Mouse (Mus musculus) adrenal gland, adult 2 months (tissue): ENCODE results near the gene Cckbr. TPM values are rescaled to one million over a fixed set of nuclear protein-coding genes. Genes with fewer than 3 reads are reported as not detected.

Source experiments
- DNase-seq: peaks from one replicate; pipeline ENCODE4 v3.0.0; 2021
- polyA plus RNA-seq: library from polyadenylated mRNA; depleted of rRNA; stranded (reverse); fragments of >200 nt; gene quantifications from 2 replicates; pipeline ENCODE4 v1.2.3, GENCODE M21; 2012; rRNA removed
- total RNA-seq, 2 experiments: library from RNA; stranded (reverse); gene quantifications; 2 replicates each; pipeline ENCODE4 v1.2.3; 2021

The Cckbr gene
- total and polyA plus RNA-seq, 3 experiments = 0.04 TPM; not detected in 2

GRCm38 (mm10) chr7:105497881-105498280, 72.3 kb downstream of the Cckbr start:
- no peak for DNase-seq

GRCm38 (mm10) chr7:105498854-105499492, 73.4 kb downstream of the Cckbr start:
- DNase-seq = peak; percentile 64

GRCm38 (mm10) chr7:105499676-105500075, 74.1 kb downstream of the Cckbr start:
- no peak for DNase-seq

DNA sequence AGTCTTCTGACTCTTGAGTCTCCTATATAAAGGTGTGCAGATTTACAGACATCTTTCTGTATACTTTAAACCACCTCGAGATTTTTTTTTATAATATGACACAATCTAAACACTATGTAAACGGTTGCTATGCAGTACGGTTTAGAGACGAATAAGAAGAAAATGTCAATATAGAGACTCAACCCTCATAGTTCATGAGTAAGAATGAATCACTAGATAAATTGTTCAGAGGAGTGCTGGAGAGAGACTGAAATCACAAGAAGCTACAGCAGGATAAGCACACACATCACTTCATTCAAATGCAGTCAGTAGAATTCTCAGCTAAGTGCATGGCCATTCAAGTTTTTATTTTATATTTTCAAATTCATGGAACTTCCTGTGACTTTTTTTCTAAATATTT, 76.5 kb downstream of the Cckbr start:
- no peak for DNase-seq

DNA sequence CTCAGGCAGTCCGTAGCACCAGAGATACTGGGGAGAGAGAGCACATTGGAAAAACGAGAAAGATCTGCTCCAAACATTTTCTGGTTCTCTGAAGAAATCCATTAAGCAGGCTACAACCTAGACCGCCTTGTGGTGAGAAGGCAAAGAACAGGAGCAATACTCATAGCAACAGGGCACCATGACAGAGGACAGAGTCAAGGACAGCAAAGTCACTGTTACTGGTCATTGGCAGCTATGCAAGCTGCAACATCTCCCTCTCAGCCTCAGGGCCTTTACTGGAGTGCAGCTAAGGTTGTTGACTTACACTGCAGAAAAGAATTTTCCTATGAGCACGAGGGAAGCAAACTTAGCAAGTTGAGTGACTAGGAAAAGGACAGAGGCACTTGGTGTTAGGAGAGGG, 81.7 kb downstream of the Cckbr start:
- peak; percentile 66 for DNase-seq

DNA sequence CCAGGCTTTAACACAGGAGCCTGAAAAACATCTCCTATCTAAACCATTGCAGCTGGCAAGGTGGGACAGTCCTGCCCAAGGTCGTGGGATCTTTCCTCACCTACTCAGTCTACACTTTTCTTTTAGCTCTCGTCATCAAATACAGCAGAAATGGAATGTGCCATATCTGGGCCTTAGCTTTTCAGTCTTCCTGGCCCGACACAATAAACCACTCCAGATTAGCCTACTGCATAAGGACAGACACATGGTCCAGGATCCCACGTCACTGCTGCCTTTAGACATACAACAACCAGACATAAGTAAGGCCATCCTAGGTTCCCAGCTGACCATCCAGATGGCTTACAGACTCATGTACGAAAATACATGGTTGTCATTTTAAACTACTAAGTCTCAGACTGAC, 84.6 kb downstream of the Cckbr start:
- no peak for DNase-seq

GRCm38 (mm10) chr7:105513845-105514291, 88.3 kb downstream of the Cckbr start:
- DNase-seq = no peak

DNA sequence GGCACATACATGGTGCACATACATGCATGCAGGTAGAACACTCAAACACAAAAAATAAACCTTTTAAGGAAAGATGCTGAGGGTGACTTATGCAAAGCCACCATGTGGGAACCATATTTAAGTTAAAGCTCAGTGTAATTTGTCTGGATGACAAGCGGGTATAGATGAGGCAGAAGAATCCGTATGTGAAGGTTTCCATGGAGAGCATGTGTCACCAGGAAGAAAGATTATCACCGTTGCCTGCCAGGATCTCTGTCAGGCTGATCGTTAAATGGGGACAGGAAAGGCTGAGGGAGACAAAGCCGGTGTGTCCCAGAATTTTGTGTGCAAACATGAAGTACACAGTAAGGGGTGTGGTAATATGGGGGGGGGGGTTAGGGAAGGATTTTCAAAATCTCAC, 89.0 kb downstream of the Cckbr start:
- no peak for DNase-seq

GRCm38 (mm10) chr7:105515178-105515577, 89.6 kb downstream of the Cckbr start:
- peak; percentile 54 for DNase-seq

DNA sequence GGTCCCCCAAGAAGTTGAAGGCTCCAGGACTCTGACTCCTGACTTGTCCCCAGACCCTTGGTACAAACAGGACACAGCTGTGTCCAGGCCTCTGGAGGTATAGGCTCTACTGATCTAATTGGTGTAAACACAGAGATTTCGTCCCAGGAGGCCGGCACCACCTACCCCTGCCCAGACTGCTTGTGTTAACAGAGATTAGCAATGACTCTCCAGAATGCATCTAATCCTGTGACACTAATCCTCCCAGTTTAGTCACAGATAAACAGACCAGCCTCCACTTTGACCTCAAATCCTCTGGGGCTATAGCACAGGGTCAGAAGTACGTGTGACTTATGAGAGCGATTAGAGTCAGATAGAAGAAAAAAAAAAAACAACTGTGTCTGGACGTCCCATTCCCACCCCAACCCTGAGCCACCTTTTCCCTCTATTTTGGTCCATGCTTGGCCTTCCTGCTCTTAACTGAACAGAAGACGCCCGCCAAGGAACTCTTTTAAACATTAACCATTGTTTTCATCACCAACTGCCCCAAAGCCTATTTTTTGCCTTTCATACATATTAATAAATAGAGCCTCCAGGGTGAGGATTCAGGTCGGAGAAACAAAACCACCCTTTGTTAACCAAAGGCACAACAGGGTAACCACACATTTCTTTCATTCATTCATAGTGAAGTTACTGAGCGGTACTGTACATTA, 91.3 kb downstream of the Cckbr start:
- DNase-seq = no peak

DNA sequence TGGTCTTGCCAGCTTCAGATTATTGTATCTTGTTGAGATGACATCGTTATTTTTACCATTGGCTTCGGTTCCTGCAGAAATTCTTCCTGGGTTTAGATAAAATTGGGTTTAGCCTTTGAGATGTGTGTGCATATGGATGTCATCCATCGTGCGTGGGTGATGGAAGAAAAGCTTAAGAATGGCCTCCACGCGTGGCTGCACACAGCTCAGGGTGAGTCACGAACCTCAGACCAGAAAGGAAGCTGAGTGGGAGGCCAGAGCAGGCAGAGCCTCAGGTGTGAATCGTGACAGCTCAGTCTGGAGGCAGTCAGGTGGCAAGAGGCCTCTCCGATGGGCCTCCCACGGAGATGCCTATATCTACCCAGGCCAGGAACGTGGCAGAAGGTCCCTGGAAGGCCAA, 93.8 kb downstream of the Cckbr start:
- DNase-seq = no peak

DNA sequence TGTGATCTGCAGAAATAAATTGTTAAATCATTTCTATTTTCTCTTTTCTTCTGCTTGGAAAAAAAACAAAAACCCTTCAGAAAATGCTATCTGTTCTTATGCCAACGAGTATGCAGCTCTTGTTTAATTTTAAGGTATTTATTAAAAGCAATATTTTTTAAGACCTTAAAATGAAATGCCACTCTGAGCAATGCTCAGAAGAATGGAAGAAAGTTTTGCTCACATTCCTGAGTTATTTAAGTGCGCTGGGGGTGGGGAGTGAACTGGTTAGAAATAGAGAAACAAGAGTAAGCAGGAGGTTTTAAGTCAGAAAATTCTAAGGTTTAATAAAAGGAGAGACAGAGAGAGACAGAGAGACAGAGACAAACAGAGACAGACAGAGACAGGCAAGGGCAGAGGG, 94.2 kb downstream of the Cckbr start:
- DNase-seq = no peak

- no peak for DNase-seq
Measured at GRCm38 (mm10) chr7:105520201-105520600, 94.7 kb downstream of the Cckbr start.

Other genes with a start within 250 kb of the Cckbr start
- not detected for gene Olfr685, start 239.7 kb upstream of the Cckbr start, total RNA-seq
- gene Olfr685, start 239.7 kb upstream of the Cckbr start, polyA plus RNA-seq = not detected in 2 replicates
- not detected for gene Olfr686, start 218.2 kb upstream of the Cckbr start, total RNA-seq
- not detected in 2 replicates for gene Olfr686, start 218.2 kb upstream of the Cckbr start, polyA plus RNA-seq
- gene Olfr688, start 137.6 kb upstream of the Cckbr start, total RNA-seq = not detected
- not detected in 2 replicates for gene Olfr688, start 137.6 kb upstream of the Cckbr start, polyA plus RNA-seq
- gene Olfr689, start 114.6 kb upstream of the Cckbr start, total RNA-seq = not detected
- not detected in 2 replicates for gene Olfr689, start 114.6 kb upstream of the Cckbr start, polyA plus RNA-seq
- not detected for gene Olfr690, start 91.6 kb upstream of the Cckbr start, total RNA-seq
- gene Olfr690, start 91.6 kb upstream of the Cckbr start, polyA plus RNA-seq = not detected in 2 replicates
- not detected for gene Olfr691, start 83.5 kb upstream of the Cckbr start, total RNA-seq
- gene Olfr691, start 83.5 kb upstream of the Cckbr start, polyA plus RNA-seq = not detected in 2 replicates
- not detected for gene Olfr692, start 57.5 kb upstream of the Cckbr start, total RNA-seq
- gene Olfr692, start 57.5 kb upstream of the Cckbr start, polyA plus RNA-seq = not detected in 2 replicates
- not detected for gene Gm5901, start 50.7 kb upstream of the Cckbr start, total RNA-seq
- not detected in 2 replicates for gene Gm5901, start 50.7 kb upstream of the Cckbr start, polyA plus RNA-seq
- gene Fam160a2, start 25.7 kb upstream of the Cckbr start, total RNA-seq = 10 to 100 TPM; 18.5 to 25.5 TPM
- 50.5 and 54.7 TPM in 2 replicates for gene Fam160a2, start 25.7 kb upstream of the Cckbr start, polyA plus RNA-seq
- gene Cnga4, start 21.2 kb upstream of the Cckbr start, total RNA-seq = not detected
- 0.13 and 0.26 TPM in 2 replicates for gene Cnga4, start 21.2 kb upstream of the Cckbr start, polyA plus RNA-seq
- 10 to 100 TPM; 71.0 to 90.9 TPM for gene Cavin3, start 56.6 kb downstream of the Cckbr start, total RNA-seq
- 158 and 163 TPM in 2 replicates for gene Cavin3, start 56.6 kb downstream of the Cckbr start, polyA plus RNA-seq
- gene Smpd1, start 128.6 kb downstream of the Cckbr start, total RNA-seq = 10 to 100 TPM; 56.2 to 68.5 TPM
- gene Smpd1, start 128.6 kb downstream of the Cckbr start, polyA plus RNA-seq = 74.0 and 75.4 TPM in 2 replicates
- gene Apbb1, start 155.9 kb downstream of the Cckbr start, total RNA-seq = 10 to 100 TPM; 12.0 to 22.4 TPM
- 49.1 and 61.8 TPM in 2 replicates for gene Apbb1, start 155.9 kb downstream of the Cckbr start, polyA plus RNA-seq
- 1 to 10 TPM in 1 of 2 experiments, under 1 TPM in 1; 0.52 to 7.0 TPM for gene Hpx, start 174.4 kb downstream of the Cckbr start, total RNA-seq
- gene Hpx, start 174.4 kb downstream of the Cckbr start, polyA plus RNA-seq = 0.25 and 2.0 TPM in 2 replicates
- 10 to 100 TPM; 24.2 to 33.8 TPM for gene Trim3, start 207.8 kb downstream of the Cckbr start, total RNA-seq
- gene Trim3, start 207.8 kb downstream of the Cckbr start, polyA plus RNA-seq = 34.6 and 36.2 TPM in 2 replicates
- 100 to 1,000 TPM; 110 to 128 TPM for gene Timm10b, start 214.3 kb downstream of the Cckbr start, total RNA-seq
- 120 and 145 TPM in 2 replicates for gene Timm10b, start 214.3 kb downstream of the Cckbr start, polyA plus RNA-seq
- gene Arfip2, start 214.7 kb downstream of the Cckbr start, total RNA-seq = 10 to 100 TPM; 55.5 to 65.4 TPM
- 68.3 and 76.9 TPM in 2 replicates for gene Arfip2, start 214.7 kb downstream of the Cckbr start, polyA plus RNA-seq
- 1 to 10 TPM; 7.4 to 8.9 TPM for gene Gm45799, start 214.8 kb downstream of the Cckbr start, total RNA-seq
- gene Gm45799, start 214.8 kb downstream of the Cckbr start, polyA plus RNA-seq = 562 and 695 TPM in 2 replicates
- gene Dnhd1, start 225.1 kb downstream of the Cckbr start, total RNA-seq = 1 to 10 TPM; 2.3 to 2.7 TPM
- gene Dnhd1, start 225.1 kb downstream of the Cckbr start, polyA plus RNA-seq = 1.3 and 1.5 TPM in 2 replicates